Mouse (Mus musculus): Measurements from ENCODE around the gene Ncf1. TPM values are rescaled to one million over a fixed set of nuclear protein-coding genes. Genes with fewer than 3 reads are reported as not detected.
A peak's percentile ranks its signal among the peaks of the same experiment; 100 is the strongest.

Gene Ncf1
- polyA plus RNA-seq (2016; fragmentation: Nextera tagmentation; extraction: Ambion mirVana): 2.2 and 2.3 TPM in 2 replicates

DNA sequence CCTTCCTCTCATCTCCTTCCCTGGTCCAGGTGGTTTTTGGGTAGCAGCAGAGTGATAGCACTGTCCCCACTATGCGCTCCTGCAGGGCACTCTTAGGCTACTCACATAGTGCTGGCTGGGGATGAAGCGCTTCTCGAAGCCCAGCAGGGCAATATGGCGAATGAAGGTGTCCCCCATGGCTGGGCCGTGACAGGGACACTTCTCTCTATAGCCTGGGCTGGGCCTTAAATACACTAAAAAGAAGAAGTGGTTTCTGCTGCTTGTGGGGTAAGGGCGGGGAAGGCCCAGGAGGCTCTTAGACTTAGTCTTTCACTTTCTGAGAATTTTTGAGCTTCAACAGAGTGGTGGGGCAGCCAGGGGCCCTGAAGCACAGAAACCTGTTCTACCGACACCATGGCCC lies at the start of gene Ncf1:
Gene Ncf1 (minus strand): TSS at position 235 of the 400 bp plus-strand sequence.
- H3K4me3 ChIP-seq: no peak within 1 kb of the TSS
- 87% methylated on average over 7 of the region's 7 CpGs for WGBS
- no peaks in the 10 kb centered on the region for H3K27me3 ChIP-seq
- H3K4me2 ChIP-seq (replicated peaks): no peak within 1 kb of the TSS
- no peak for ATAC-seq (ENCODE audit: insufficient number of reproducible peaks, insufficient read depth, low FRiP score, low TSS enrichment)
- 0 out of 2 replicates have a peak within 1 kb of the TSS, but pooled peaks have one; percentile 17 for H3K27ac ChIP-seq
- no peak within 1 kb of the TSS for H3K9ac ChIP-seq
- H3K9me3 ChIP-seq: no peaks in the 10 kb centered on the region
- no peaks in the 10 kb centered on the region for H3K36me3 ChIP-seq
- H3K4me1 ChIP-seq: peaks cover 32% of the 10 kb centered on the region

- ATAC-seq (ENCODE audit: insufficient number of reproducible peaks, insufficient read depth, low FRiP score, low TSS enrichment): no peak
- Histone ChIP-seq H3K9ac (no peak overlapping the region), H3K4me1 (no peaks in the 10 kb centered on the region), H3K4me2 (replicated peaks) (no peak overlapping the region), H3K36me3 (peaks cover 92% of the 10 kb centered on the region), H3K27me3 (no peaks in the 10 kb centered on the region), H3K27ac (no peak overlapping the region), H3K9me3 (no peaks in the 10 kb centered on the region), H3K4me3 (no peak overlapping the region)
- 94% methylated on average over 4 of the region's 4 CpGs for WGBS
Observed at GRCm38 (mm10) chr5:134277109-134277508, 47.7 kb upstream of the Ncf1 start.

GRCm38 (mm10) chr5:134275556-134275955 lies 46.1 kb upstream of the Ncf1 start:
- H3K9ac ChIP-seq: no peak overlapping the region
- WGBS: 88% methylated on average over 10 of the region's 10 CpGs
- ATAC-seq (ENCODE audit: insufficient number of reproducible peaks, insufficient read depth, low FRiP score, low TSS enrichment): no peak
- no peak overlapping the region for H3K4me3 ChIP-seq
- H3K4me2 ChIP-seq (replicated peaks): no peak overlapping the region
- no peaks in the 10 kb centered on the region for H3K27me3 ChIP-seq
- H3K36me3 ChIP-seq: peaks cover 94% of the 10 kb centered on the region
- H3K4me1 ChIP-seq: no peaks in the 10 kb centered on the region
- H3K27ac ChIP-seq: no peak overlapping the region
- H3K9me3 ChIP-seq: no peaks in the 10 kb centered on the region

DNA sequence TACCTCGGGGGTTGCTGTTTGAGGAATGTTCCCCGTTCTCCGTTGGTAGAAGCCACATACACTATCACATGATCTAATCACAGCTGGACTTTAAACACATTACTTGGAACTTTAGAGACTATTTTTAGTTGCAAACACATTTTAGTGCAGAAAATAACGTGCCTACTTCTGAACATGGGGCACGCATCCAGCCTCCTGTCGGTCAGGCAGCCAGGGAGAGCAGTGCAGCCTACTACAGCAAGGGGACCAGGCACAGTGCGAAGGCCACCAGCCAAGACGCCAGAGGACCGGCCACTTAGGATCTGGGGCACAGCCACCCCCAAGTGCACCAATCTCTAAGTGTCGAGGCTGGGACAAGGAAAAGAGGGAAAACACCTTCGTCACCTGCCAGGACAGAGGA lies 45.6 kb upstream of the Ncf1 start:
- H3K4me2 ChIP-seq (replicated peaks): no peak overlapping the region
- WGBS: 84% methylated on average over 11 of the region's 11 CpGs
- peaks cover 93% of the 10 kb centered on the region for H3K36me3 ChIP-seq
- no peak overlapping the region for H3K27ac ChIP-seq
- H3K9ac ChIP-seq: no peak overlapping the region
- H3K9me3 ChIP-seq: no peaks in the 10 kb centered on the region
- ATAC-seq (ENCODE audit: insufficient number of reproducible peaks, insufficient read depth, low FRiP score, low TSS enrichment): no peak
- no peaks in the 10 kb centered on the region for H3K4me1 ChIP-seq
- H3K27me3 ChIP-seq: no peaks in the 10 kb centered on the region
- no peak overlapping the region for H3K4me3 ChIP-seq

DNA sequence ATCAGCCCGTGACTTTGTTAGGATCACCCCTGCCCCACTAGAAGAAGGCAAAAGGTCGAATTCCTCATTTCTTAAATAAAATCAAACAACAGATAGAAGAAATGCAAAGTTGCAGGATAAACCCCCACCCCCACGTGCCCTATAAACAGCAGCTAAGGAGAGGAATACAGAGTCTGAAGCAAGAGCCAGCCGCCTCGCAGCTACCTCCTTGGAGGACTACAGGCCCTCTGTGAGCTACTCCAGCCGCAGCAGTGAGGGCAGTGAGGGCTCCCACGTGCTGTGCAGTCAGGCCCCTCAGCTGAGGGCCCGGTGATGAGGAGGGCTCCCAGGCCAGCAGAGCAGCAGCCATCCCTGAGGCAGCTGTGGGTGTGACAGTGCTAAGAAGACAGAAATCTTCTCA lies 44.3 kb upstream of the Ncf1 start:
- no peaks in the 10 kb centered on the region for H3K27me3 ChIP-seq
- peaks cover 91% of the 10 kb centered on the region for H3K36me3 ChIP-seq
- no peak overlapping the region for H3K4me3 ChIP-seq
- ATAC-seq (ENCODE audit: insufficient number of reproducible peaks, insufficient read depth, low FRiP score, low TSS enrichment): no peak
- WGBS: 88% methylated on average over 8 of the region's 8 CpGs
- no peak overlapping the region for H3K4me2 ChIP-seq (replicated peaks)
- H3K27ac ChIP-seq: no peak overlapping the region
- no peak overlapping the region for H3K9ac ChIP-seq
- no peaks in the 10 kb centered on the region for H3K4me1 ChIP-seq
- no peaks in the 10 kb centered on the region for H3K9me3 ChIP-seq

- WGBS: 73% methylated on average over 11 of the region's 11 CpGs
- H3K36me3 ChIP-seq: peaks cover 91% of the 10 kb centered on the region
- ATAC-seq (ENCODE audit: insufficient number of reproducible peaks, insufficient read depth, low FRiP score, low TSS enrichment): no peak
Observed at GRCm38 (mm10) chr5:134272761-134273160, 43.3 kb upstream of the Ncf1 start.

DNA sequence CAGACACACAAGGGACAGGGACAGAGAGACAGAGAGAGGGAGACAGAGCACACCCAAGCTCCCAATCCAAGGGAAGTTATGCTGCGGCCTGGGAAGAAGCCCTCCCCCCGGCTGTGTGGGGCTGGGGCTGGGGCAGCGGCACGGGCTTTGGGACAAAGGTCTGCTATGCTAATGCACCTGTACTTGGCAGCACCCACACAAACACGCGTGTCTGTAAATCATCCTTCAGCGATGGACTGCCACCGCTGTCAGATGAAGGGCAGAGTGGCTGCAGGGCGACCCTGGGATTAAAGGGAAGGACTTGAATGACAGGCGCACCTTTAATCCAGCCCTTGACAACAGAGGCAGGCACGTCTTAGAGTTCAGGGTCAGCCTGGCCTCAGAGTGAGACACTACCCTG lies 42.0 kb upstream of the Ncf1 start:
- Histone ChIP-seq H3K36me3 (peaks cover 91% of the 10 kb centered on the region), H3K9ac (no peak overlapping the region), H3K4me2 (replicated peaks) (no peak overlapping the region), H3K4me3 (no peak overlapping the region), H3K4me1 (no peaks in the 10 kb centered on the region), H3K27ac (no peak overlapping the region), H3K9me3 (no peaks in the 10 kb centered on the region), H3K27me3 (no peaks in the 10 kb centered on the region)
- no peak for ATAC-seq (ENCODE audit: insufficient number of reproducible peaks, insufficient read depth, low FRiP score, low TSS enrichment)
- 91% methylated on average over 11 of the region's 11 CpGs for WGBS

More at GRCm38 (mm10) chr5:134272761-134273160, 43.3 kb upstream of the Ncf1 start:
- Histone ChIP-seq H3K4me2 (replicated peaks) (no peak overlapping the region), H3K27me3 (no peaks in the 10 kb centered on the region), H3K27ac (no peak overlapping the region), H3K9ac (no peak overlapping the region), H3K4me1 (no peaks in the 10 kb centered on the region), H3K9me3 (no peaks in the 10 kb centered on the region), H3K4me3 (no peak overlapping the region)

GRCm38 (mm10) chr5:134270566-134270965 lies 41.1 kb upstream of the Ncf1 start:
- 85% methylated on average over 4 of the region's 4 CpGs for WGBS

DNA sequence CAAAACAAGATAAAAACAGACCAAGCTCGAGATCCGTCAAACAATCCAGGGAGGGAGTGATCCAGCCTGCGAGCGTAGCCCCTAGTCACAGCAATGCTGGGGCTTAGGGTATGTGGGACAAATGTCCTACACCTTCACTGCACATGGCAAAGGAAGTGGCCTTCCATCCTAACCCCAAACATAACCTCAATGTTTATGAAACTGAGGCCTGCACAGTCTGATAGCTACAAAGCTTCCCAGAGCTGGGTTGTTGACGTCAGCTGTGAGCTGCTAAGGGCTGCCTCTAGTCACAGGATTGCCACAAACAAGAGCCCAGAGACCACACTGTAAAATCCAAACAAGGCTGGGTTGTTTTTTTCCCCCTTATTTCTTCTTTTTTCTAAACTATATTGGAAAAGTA lies 40.3 kb upstream of the Ncf1 start:
- ATAC-seq (ENCODE audit: insufficient number of reproducible peaks, insufficient read depth, low FRiP score, low TSS enrichment): no peak
- Histone ChIP-seq H3K27ac (no peak overlapping the region), H3K36me3 (peaks cover 92% of the 10 kb centered on the region), H3K9ac (no peak overlapping the region), H3K27me3 (no peaks in the 10 kb centered on the region), H3K4me2 (replicated peaks) (no peak overlapping the region), H3K4me1 (no peaks in the 10 kb centered on the region), H3K4me3 (no peak overlapping the region), H3K9me3 (no peaks in the 10 kb centered on the region)
- 95% methylated on average over 5 of the region's 5 CpGs for WGBS

More at GRCm38 (mm10) chr5:134270566-134270965, 41.1 kb upstream of the Ncf1 start:
- H3K9ac ChIP-seq: no peak overlapping the region
- H3K9me3 ChIP-seq: no peaks in the 10 kb centered on the region
- no peaks in the 10 kb centered on the region for H3K4me1 ChIP-seq
- H3K36me3 ChIP-seq: peaks cover 92% of the 10 kb centered on the region
- no peak overlapping the region for H3K4me2 ChIP-seq (replicated peaks)
- no peak for ATAC-seq (ENCODE audit: insufficient number of reproducible peaks, insufficient read depth, low FRiP score, low TSS enrichment)
- H3K27ac ChIP-seq: no peak overlapping the region
- no peaks in the 10 kb centered on the region for H3K27me3 ChIP-seq
- no peak overlapping the region for H3K4me3 ChIP-seq

- Histone ChIP-seq H3K27me3 (no peaks in the 10 kb centered on the region), H3K9ac (no peak overlapping the region), H3K27ac (no peak overlapping the region), H3K4me3 (no peak overlapping the region), H3K4me2 (replicated peaks) (no peak overlapping the region), H3K4me1 (no peaks in the 10 kb centered on the region), H3K9me3 (no peaks in the 10 kb centered on the region), H3K36me3 (peaks cover 94% of the 10 kb centered on the region)
- WGBS: 96% methylated on average over 8 of the region's 8 CpGs
- no peak for ATAC-seq (ENCODE audit: insufficient number of reproducible peaks, insufficient read depth, low FRiP score, low TSS enrichment)
Observed at GRCm38 (mm10) chr5:134268751-134269150, 39.3 kb upstream of the Ncf1 start.

DNA sequence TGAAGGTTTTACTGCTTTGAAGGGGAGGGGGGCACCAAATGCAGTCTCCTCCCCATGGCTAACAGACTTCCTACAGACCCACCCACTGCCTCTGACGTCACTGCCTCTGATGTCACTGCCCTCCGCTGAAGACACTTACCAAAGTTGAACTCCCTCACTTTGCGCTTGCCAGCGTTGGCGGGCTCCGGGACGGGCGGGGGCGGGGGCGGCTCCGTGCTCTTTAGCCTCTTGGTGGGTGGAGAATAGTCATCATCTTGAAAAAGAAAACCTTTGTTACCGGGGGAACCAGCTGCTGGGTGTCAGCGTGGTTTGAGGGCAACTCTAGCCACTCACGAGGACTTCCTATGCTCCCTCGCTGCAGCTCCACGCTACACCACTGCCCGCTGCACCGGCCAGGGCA lies 37.0 kb upstream of the Ncf1 start:
- 83% methylated on average over 18 of the region's 18 CpGs for WGBS
- ATAC-seq (ENCODE audit: insufficient number of reproducible peaks, insufficient read depth, low FRiP score, low TSS enrichment): no peak
- H3K4me2 ChIP-seq (replicated peaks): no peak overlapping the region
- peaks cover 95% of the 10 kb centered on the region for H3K36me3 ChIP-seq
- no peaks in the 10 kb centered on the region for H3K27me3 ChIP-seq
- H3K9me3 ChIP-seq: no peaks in the 10 kb centered on the region
- H3K27ac ChIP-seq: 0 out of 2 replicates have a peak overlapping the region, but pooled peaks have one; percentile 41
- no peak overlapping the region for H3K4me3 ChIP-seq
- no peak overlapping the region for H3K9ac ChIP-seq
- H3K4me1 ChIP-seq: no peaks in the 10 kb centered on the region

DNA sequence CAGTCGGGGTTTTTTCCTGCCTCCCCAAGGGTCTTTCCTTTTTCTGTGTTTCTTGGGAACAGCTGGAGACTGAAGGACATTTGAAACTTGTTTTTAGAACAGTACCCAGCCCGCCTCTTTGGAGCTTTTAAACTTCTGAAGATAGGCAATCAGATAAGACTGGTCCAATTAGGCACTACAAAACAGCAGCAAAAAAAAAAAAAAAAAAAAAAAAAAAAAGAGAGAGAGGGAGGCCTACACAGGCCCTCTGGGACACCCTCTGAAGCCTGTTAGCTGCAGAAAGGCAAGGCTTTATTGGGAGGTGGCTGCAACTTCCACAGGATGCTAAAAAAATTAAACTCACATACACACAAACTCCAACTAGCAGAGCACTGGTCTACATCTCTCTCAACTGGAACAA lies 36.5 kb upstream of the Ncf1 start:
- H3K27me3 ChIP-seq: no peaks in the 10 kb centered on the region
- ATAC-seq (ENCODE audit: insufficient number of reproducible peaks, insufficient read depth, low FRiP score, low TSS enrichment): no peak
- WGBS: 65% methylated on average over 2 of the region's 2 CpGs
- H3K4me1 ChIP-seq: no peaks in the 10 kb centered on the region
- 0 out of 2 replicates have a peak overlapping the region, but pooled peaks have one; percentile 41 for H3K27ac ChIP-seq
- no peaks in the 10 kb centered on the region for H3K9me3 ChIP-seq
- H3K9ac ChIP-seq: no peak overlapping the region
- peaks cover 95% of the 10 kb centered on the region for H3K36me3 ChIP-seq
- no peak overlapping the region for H3K4me2 ChIP-seq (replicated peaks)
- no peak overlapping the region for H3K4me3 ChIP-seq
